Mouse (Mus musculus) kidney, embryonic 14.5 days (tissue): Measurements from ENCODE around the gene Rps8. TPM values are rescaled to one million over a fixed set of nuclear protein-coding genes. Genes with fewer than 3 reads are reported as not detected.

Experiments used
- ATAC-seq: fragments of 200-750 bp; cut with Nextera tagmentation; 2 replicates; pipeline ENCODE4 v1.8.0; 2017; ENCODE audit warnings: moderate number of reproducible peaks, mild to moderate bottlenecking, moderate TSS enrichment, moderate library complexity; ENCODE audit not compliant: low FRiP score, low TSS enrichment
- H3K27ac ChIP-seq: fragments of 300-500 bp; sonication (generic); 2 replicates; pipeline ENCODE4 v1.5.1; 2014; ENCODE audit warnings: low read depth, mild to moderate bottlenecking, low read length, moderate library complexity, mixed read lengths
- H3K27me3 ChIP-seq: fragments of 300-500 bp; sonication (generic); 2 replicates; pipeline ENCODE4 v1.6.1; 2014; ENCODE audit warnings: mild to moderate bottlenecking, low read length; ENCODE audit not compliant: control insufficient read depth, insufficient read depth
- H3K36me3 ChIP-seq: fragments of 300-500 bp; sonication (generic); 2 replicates; pipeline ENCODE4 v1.6.1; 2014; ENCODE audit warnings: low read length, mixed read lengths; ENCODE audit not compliant: control insufficient read depth, insufficient read depth
- H3K4me1 ChIP-seq: fragments of 300-500 bp; sonication (generic); 2 replicates; pipeline ENCODE4 v1.6.1; 2014; ENCODE audit warnings: low read length, mixed read lengths; ENCODE audit not compliant: control insufficient read depth, insufficient read depth
- H3K4me2 ChIP-seq: fragments of 300-500 bp; sonication (generic); replicated peaks from 2 replicates; pipeline ENCODE4 v1.6.1; 2014; ENCODE audit warnings: low read depth, mild to moderate bottlenecking, low read length
- H3K4me3 ChIP-seq: fragments of 300-500 bp; sonication (generic); 2 replicates; pipeline ENCODE4 v1.5.1; 2014; ENCODE audit warnings: mild to moderate bottlenecking, low read length
- H3K9ac ChIP-seq: fragments of 300-500 bp; sonication (generic); 2 replicates; pipeline ENCODE4 v1.6.1; 2014; ENCODE audit warnings: low read depth, mild to moderate bottlenecking, low read length, moderate library complexity
- H3K9me3 ChIP-seq: fragments of 300-500 bp; sonication (generic); 2 replicates; pipeline ENCODE4 v1.6.1; 2016; ENCODE audit warnings: low read length; ENCODE audit not compliant: control insufficient read depth
- WGBS: fragments of 180-500 bp; shearing (Covaris S2); extraction: QIAGEN DNeasy Blood & Tissue Kit; methylation state at CpG from one replicate; pipeline ENCODE4 v1.1.7; 2014; 5-methylcytosine and 5-hydroxymethylcytosine counted together
- polyA plus RNA-seq: library from polyadenylated mRNA; unstranded; fragments of >200 nt; fragmentation: Nextera tagmentation; extraction: Ambion mirVana; gene quantifications from 2 replicates; pipeline ENCODE4 v1.2.1, GENCODE M21; 2014

Gene Rps8
- polyA plus RNA-seq, 1 experiment from 2014 or later: 1,419 TPM

DNA sequence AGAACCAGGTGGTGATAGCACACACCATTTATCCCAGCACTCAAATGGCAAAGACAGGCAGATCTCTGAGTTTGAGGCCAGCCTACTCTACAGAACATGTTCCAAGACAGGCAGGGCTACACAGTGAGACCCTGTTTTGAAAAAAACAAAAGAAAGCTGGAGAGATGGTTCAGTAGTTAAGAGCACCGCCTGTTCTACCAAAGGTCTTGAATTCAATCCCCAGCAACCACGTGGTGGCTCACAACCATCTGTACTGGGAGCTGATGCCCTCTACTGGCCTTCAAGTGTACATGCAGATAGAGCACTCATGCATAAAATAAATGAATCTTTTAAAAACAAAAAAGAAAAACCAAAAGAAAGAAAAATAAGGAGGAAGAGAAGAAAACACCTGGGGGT, 16.8 kb downstream of the Rps8 start:
- no peak overlapping the region for H3K27ac ChIP-seq
- no peak overlapping the region for H3K4me2 ChIP-seq
- H3K4me1 ChIP-seq: peaks cover 5% of the 10 kb centered on the region; the same call in 1 of the 2 replicates
- H3K27me3 ChIP-seq: no peaks in the 10 kb centered on the region
- H3K4me3 ChIP-seq: no peak overlapping the region
- H3K9me3 ChIP-seq: no peaks in the 10 kb centered on the region
- H3K36me3 ChIP-seq: no peaks in the 10 kb centered on the region
- 3% methylated on average over 2 of the region's 2 CpGs for WGBS
- ATAC-seq: no peak
- no peak overlapping the region for H3K9ac ChIP-seq

DNA sequence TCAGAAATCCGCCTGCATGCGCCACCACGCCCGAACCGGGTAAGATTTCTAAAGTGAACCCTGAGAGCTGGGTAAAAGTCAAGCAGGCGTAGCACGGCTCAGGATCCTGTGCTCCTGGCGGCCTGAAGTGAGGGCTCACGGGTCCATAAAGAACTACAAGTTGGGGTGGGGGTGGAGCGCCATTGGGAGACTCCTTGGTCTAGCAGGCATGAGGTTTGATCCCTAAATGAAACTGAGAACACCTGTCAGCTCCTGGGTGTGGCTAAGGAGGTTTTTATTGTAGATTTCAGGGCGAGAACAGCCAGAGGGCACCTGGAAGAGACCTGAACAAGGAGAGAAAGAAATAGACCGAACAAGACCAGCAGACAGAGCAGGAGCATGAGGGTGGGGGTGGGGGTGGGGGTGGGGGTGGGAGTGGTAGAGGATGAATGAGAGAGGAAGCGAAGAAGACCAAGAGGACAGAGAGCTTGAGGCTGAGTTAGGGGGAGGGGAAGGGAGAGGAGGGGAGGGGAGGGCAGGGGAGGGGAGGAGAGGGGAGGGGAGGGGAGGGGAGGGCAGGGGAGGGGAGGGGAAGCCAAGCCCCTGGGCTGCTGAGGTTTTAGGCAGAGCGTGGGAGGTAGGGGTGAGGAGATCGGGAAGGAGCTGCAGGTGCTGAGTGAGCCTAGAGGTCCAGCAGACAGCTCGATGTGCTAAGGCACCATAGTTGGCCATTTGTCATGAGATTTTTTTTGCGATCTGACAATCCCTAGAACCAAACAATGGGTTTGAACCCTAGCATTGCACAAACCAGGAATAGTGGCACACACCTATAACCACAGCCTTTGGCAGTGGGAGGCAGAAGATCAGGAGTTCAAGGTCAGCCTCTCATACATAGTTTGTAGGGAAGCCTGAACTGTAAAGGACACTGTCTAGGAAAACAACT, 17.5 kb downstream of the Rps8 start:
- Histone ChIP-seq H3K36me3 (no peaks in the 10 kb centered on the region), H3K27me3 (no peaks in the 10 kb centered on the region), H3K4me3 (no peak overlapping the region), H3K4me1 (peaks cover 7% of the 10 kb centered on the region; the same call in 1 of the 2 replicates), H3K9me3 (no peaks in the 10 kb centered on the region), H3K9ac (no peak overlapping the region), H3K27ac (no peak overlapping the region), H3K4me2 (no peak overlapping the region)
- no peak for ATAC-seq
- WGBS: 56% methylated on average over 16 of the region's 17 CpGs

DNA sequence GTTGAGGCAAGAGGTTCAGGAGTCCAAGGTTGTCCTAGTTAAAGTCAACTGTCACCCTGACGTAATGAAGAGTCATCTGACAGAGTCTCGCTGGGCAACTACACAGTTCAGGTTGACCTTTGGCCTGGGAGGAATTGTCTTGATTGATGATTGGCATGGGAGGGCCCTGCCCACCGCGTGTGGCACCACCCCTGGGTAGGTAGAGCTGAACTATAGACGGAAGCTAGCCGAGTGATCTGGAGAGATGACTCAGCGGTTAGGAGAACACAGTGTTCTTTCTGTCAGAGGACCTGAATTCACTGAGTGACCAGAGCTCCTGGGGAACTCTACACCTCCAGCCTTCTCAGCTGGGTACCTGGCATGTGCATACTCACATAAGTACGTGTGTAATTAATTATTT, 20.0 kb downstream of the Rps8 start:
- no peak overlapping the region for H3K9ac ChIP-seq
- WGBS: 31% methylated on average over 8 of the region's 8 CpGs
- H3K4me2 ChIP-seq: no peak overlapping the region
- no peak overlapping the region for H3K27ac ChIP-seq
- peaks cover 9% of the 10 kb centered on the region; the same call in 1 of the 2 replicates for H3K4me1 ChIP-seq
- no peak for ATAC-seq
- H3K9me3 ChIP-seq: no peaks in the 10 kb centered on the region
- no peak overlapping the region for H3K4me3 ChIP-seq
- H3K36me3 ChIP-seq: no peaks in the 10 kb centered on the region
- peaks cover 14% of the 10 kb centered on the region for H3K27me3 ChIP-seq

DNA sequence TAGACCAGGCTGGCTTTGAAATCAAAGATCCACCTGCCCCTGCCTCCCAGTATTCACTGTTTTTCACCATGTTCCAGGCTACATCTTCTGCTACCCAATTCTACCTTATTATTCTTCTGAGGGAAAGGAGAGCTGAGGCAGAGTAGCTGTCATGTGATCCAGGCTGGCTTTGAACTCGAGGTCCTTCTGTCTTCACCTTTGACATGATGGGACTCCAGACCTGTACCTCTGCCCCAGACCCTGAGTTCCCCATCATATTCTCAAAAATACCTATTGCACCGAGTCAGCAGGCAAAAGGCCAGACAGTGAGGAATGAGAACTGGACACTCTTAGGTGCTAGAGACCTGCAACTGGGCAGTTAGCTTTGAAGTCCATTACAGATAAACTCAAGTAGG, 21.4 kb downstream of the Rps8 start:
- Histone ChIP-seq H3K4me1 (peaks cover 9% of the 10 kb centered on the region; the same call in 1 of the 2 replicates), H3K27ac (no peak overlapping the region), H3K9ac (no peak overlapping the region), H3K4me3 (no peak overlapping the region), H3K4me2 (no peak overlapping the region), H3K9me3 (no peaks in the 10 kb centered on the region), H3K27me3 (peaks cover 14% of the 10 kb centered on the region), H3K36me3 (0 out of 2 replicates have a peak, but pooled peaks cover 3% of the 10 kb centered on the region)
- ATAC-seq: no peak
- 39% methylated on average over 2 of the region's 2 CpGs for WGBS

DNA sequence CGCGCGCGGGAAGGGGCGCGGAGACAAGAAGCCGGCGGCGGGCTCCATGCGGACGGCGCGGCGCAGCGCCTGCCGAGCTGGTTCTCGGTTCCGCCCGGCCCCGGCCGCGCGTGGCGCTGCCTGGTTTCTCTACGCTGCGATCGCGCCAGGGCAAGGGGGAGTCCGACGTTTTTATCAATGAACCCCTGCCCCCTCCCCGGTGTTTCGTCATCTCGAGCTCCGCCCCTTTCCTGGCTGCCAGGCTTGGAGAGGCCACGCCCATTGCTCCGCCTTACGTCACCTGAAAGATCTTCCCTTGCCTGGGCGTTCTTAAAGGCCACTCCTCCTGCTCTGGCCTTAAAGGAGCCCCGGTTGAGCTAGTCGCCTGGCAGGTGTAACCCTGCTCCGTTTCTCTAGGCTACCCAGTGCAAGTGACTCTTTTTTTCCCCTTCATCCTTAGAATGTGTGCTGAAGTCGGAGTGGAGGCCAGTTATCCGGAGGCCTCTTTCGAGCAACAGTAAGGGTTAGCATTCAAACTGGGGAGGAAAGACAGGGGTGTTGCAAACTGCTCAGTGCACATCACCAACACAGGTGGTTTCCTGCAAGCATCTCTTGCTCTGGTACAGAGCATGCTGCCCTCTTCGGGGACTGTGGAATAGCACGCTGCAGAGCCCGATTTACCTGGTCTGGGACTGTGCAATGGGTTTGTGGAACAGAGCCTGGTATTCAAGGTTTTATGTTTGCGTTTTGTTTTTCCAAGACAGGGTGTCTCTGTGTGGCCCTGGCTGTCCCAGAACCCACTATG, 22.0 kb downstream of the Rps8 start, which contains the start of gene Plk3:
Gene Plk3 (minus strand): TSS at position 147 of the 784 bp plus-strand sequence.
- Histone ChIP-seq H3K4me1 (peaks cover 9% of the 10 kb centered on the region; the same call in 1 of the 2 replicates), H3K36me3 (peaks cover 3% of the 10 kb centered on the region; the same call in 1 of the 2 replicates), H3K9me3 (no peaks in the 10 kb centered on the region), H3K9ac (peak within 1 kb of the TSS; percentile 74), H3K4me3 (peak within 1 kb of the TSS; percentile 71), H3K4me2 (peak within 1 kb of the TSS; percentile 92), H3K27me3 (peaks cover 14% of the 10 kb centered on the region), H3K27ac (no peak within 1 kb of the TSS)
- ATAC-seq: peak; percentile 90
- 2% methylated on average over 46 of the region's 48 CpGs for WGBS

DNA sequence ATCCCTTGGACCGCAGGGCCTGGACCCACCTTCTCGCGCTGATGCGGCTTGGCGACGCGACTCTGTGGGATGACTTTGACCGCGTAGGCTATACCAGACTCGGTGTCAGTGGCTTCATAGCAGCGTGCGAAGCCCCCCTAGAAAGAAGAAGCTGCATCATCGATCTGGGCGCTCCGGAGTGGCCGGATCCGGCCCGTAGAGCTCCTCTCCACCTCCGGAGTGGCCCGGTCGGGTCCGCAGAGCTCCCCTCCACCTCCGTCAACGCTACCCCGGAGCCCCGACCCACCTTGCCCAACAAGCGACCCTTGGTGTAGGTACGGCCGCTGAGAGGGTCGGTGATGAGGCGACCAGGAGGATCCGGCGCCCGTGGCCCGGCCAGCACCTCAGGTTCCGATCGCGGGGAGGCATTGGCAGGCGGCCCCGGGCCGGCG, 22.7 kb downstream of the Rps8 start:
- H3K27ac ChIP-seq: no peak overlapping the region
- H3K4me1 ChIP-seq: peaks cover 9% of the 10 kb centered on the region; the same call in 1 of the 2 replicates
- H3K4me2 ChIP-seq: peak overlapping the region; percentile 92
- H3K4me3 ChIP-seq: peak overlapping the region; percentile 71
- H3K27me3 ChIP-seq: peaks cover 14% of the 10 kb centered on the region
- peak; percentile 56 for ATAC-seq
- under 1% methylated on average over 42 of the region's 42 CpGs for WGBS
- H3K36me3 ChIP-seq: peaks cover 3% of the 10 kb centered on the region; the same call in 1 of the 2 replicates
- H3K9ac ChIP-seq: peak overlapping the region; percentile 74
- no peaks in the 10 kb centered on the region for H3K9me3 ChIP-seq

DNA sequence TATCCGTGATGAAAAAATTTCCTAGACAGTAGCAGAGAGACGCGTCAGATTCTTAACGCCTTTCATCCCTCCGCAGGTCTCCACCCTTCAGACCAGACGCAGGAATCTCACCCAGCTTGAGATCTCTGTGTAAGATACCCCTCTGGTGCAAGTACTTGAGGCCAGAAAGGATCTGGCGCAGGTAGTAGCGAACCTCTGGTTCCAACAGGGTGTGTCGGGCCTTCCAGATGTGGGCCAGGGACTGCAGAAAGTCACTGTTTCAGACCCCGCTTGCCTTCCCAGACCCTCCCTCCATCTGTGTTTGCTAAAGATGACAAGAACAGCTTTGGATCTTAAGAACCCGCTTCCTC, 23.3 kb downstream of the Rps8 start:
- Histone ChIP-seq H3K27ac (no peak overlapping the region), H3K4me3 (peak overlapping the region; percentile 71), H3K27me3 (peaks cover 14% of the 10 kb centered on the region), H3K9ac (peak overlapping the region; percentile 74; the same call in 1 of the 2 replicates), H3K36me3 (peaks cover 3% of the 10 kb centered on the region; the same call in 1 of the 2 replicates), H3K9me3 (no peaks in the 10 kb centered on the region), H3K4me1 (peaks cover 9% of the 10 kb centered on the region; the same call in 1 of the 2 replicates), H3K4me2 (peak overlapping the region; percentile 92)
- ATAC-seq: no peak
- WGBS: 20% methylated on average over 11 of the region's 11 CpGs

DNA sequence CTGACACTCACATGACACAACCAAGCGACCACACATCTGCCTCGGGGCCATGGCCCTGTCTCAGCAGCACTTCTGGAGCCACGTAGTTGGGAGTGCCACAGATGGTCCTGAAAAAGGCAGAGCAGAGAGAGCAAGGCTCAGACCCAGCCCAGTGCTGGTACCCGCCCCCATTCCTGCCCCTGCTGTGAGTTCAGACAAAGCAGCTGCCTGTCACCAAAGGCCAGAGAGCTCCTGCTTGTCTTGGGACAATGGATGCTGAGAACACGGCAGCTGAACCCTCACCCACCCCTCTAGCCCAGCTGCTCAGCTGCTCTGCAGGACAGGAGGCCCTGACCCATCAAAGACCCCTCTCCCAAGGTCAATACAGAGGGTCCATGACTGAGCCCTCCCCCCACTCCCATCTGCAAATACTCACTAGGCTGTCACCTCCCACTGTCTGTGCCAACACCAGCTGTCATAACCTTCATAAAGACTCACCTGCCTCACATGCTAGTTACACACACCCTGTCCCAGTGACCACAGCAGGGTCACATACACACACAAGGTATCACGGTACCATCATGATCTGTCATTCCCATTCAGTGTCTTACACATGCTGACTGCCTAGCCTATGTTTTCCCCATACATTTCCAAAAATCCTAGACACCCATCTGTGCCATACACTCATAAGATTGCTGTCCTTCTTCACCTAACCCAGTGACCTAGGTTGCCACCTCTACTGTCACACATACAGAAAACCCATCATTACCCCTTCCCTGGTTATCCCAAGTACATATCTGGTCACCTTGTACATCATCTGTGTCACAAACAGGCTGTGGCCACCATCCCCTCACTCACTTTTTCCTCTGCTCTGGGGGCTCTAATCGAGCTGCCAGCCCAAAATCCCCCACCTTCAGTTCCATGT, 23.9 kb downstream of the Rps8 start:
- Histone ChIP-seq H3K4me3 (peak overlapping the region; percentile 71; the same call in 1 of the 2 replicates), H3K36me3 (peaks cover 3% of the 10 kb centered on the region; the same call in 1 of the 2 replicates), H3K27ac (no peak overlapping the region), H3K9ac (peak overlapping the region; percentile 74; the same call in 1 of the 2 replicates), H3K4me2 (peak overlapping the region; percentile 92), H3K9me3 (no peaks in the 10 kb centered on the region), H3K27me3 (peaks cover 14% of the 10 kb centered on the region), H3K4me1 (peaks cover 9% of the 10 kb centered on the region; the same call in 1 of the 2 replicates)
- 32% methylated on average over 7 of the region's 7 CpGs for WGBS
- no peak for ATAC-seq
